Comparison of ENCODE assay signal across 8 mouse cellular contexts in the genomic region with DNA sequence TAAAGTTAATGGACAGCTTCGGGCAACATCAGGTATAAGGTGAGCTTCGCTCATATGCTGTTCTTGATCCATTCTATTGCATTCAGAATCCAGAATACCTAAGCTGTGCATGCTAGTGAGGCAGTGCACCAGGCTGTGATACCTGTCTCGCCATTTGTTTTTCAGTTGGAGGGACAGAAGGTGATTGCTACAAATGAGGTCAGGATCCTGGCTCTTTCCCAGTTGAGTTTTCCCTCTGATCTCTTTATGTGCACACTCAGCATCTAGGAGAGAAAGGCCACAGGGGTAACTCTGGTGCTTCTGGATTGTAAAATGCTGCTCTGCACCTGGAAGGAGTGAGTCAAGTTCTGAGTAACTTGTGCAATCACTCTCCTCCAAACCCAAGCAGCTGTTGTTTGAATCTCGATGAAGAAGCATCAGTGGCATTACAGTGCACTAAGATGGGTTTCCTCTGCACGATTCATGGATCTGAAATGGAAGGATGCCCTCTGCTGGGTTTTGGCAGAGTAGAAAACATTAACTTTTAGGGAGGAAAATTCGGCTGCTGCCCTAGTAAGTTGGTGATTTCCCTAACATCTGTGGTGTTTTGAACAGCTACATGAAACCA.
DNase-seq lines count a peak whose midpoint lies in the region; ATAC-seq and TF ChIP-seq lines count a peak whose summit lies in the region.

No protein-coding gene starts in this region.

- H3K27me3 ChIP-seq in heart, postnatal 0 days (ENCODE audit: control insufficient read depth, insufficient read depth, low read length): no peaks in the 10 kb centered on the region

- TF ChIP-seq EP300 in heart, postnatal 0 days (IDR thresholded peaks at IDR 0.05; ENCODE audit: low read depth): no peak

- no peak for ATAC-seq in heart, postnatal 0 days (ENCODE audit: insufficient read depth, low read depth)

- no peak for TF ChIP-seq POLR2A in cortical plate, adult 2 months (IDR thresholded peaks at IDR 0.05; ENCODE audit: extremely low read depth, insufficient read depth, low read length)

- H3K9ac ChIP-seq in heart, postnatal 0 days (replicated peaks; ENCODE audit: low read depth, low read length): no peak overlapping the region

- DNase-seq in heart, postnatal 0 days (ENCODE audit: low spot score): peak; percentile 8
- DNase-seq in heart, adult 9 months (ENCODE audit: low spot score in 2 of 2): no peak
- DNase-seq in Muller cell, postnatal 12 days (ENCODE audit: inconsistent ontology term): peak; percentile 22
- peak; percentile 68 to 77 for DNase-seq in left cerebral cortex, postnatal 14 days (ENCODE audit: low spot score in 2 of 2)
- no peak for DNase-seq in c-Kit-positive CD71-positive TER-119-positive erythroid progenitor cells, embryonic 14.5 days (ENCODE audit: low spot score)
- DNase-seq in spleen, adult 12 weeks (ENCODE audit: low spot score): no peak
- no peak for DNase-seq in urinary bladder, postnatal 14 days (ENCODE audit: low spot score)

- 57% methylated on average over 6 of the region's 6 CpGs for WGBS in heart, postnatal 0 days

- no peak overlapping the region for H3K4me2 ChIP-seq in heart, postnatal 0 days (ENCODE audit: low read depth, low read length)

- no peaks in the 10 kb centered on the region for H3K4me1 ChIP-seq in heart, postnatal 0 days (ENCODE audit: control insufficient read depth, insufficient read depth)
- no peaks in the 10 kb centered on the region for H3K4me1 ChIP-seq in cortical plate, adult 2 months (ENCODE audit: control insufficient read depth, insufficient read depth, low read length)

- no peaks in the 10 kb centered on the region for H3K36me3 ChIP-seq in heart, postnatal 0 days (replicated peaks; ENCODE audit: control insufficient read depth, insufficient read depth, low read length)

- H3K9me3 ChIP-seq in heart, postnatal 0 days (replicated peaks; ENCODE audit: control insufficient read depth, low read length): no peaks in the 10 kb centered on the region

- peak; percentile 39 for TF ChIP-seq CTCF in heart, postnatal 0 days (IDR thresholded peaks at IDR 0.05; ENCODE audit: low read depth)
- TF ChIP-seq CTCF in cortical plate, adult 2 months (IDR thresholded peaks at IDR 0.05; ENCODE audit: extremely low read depth, insufficient read depth, low read length): peak; percentile 59; the same call in 1 of the 2 replicates

- no peak overlapping the region for H3K27ac ChIP-seq in heart, postnatal 0 days (ENCODE audit: low read depth)
- H3K27ac ChIP-seq in cortical plate, adult 2 months (ENCODE audit: insufficient read depth, low read length): no peak overlapping the region

- H3K4me3 ChIP-seq in heart, postnatal 0 days (ENCODE audit: low read depth, low read length): no peak overlapping the region
- H3K4me3 ChIP-seq in cortical plate, adult 2 months (ENCODE audit: insufficient read depth, low read length): no peak overlapping the region

- intact Hi-C loops in left cerebral cortex, postnatal 14 days (cut with DNase I): loop anchor here (10.0 kb wide), 4 partner anchors 168 to 578 kb away; partner anchors contain the start of genes Atp8a1, Gm21905 and Gm5108

Comparison
In these comparisons a context has a peak if more than half of its experiments do, and no peak if none do; other contexts are left out.
1. DNase-seq: peak in heart, postnatal 0 days (single experiment), Muller cell, postnatal 12 days (single experiment) and left cerebral cortex, postnatal 14 days (2 of 2); none in heart, adult 9 months (0 of 2), c-Kit-positive CD71-positive TER-119-positive erythroid progenitor cells, embryonic 14.5 days (single experiment), spleen, adult 12 weeks (single experiment) and urinary bladder, postnatal 14 days (single experiment).